Mouse (Mus musculus): ENCODE measurements around the gene Sec11a.

DNA sequence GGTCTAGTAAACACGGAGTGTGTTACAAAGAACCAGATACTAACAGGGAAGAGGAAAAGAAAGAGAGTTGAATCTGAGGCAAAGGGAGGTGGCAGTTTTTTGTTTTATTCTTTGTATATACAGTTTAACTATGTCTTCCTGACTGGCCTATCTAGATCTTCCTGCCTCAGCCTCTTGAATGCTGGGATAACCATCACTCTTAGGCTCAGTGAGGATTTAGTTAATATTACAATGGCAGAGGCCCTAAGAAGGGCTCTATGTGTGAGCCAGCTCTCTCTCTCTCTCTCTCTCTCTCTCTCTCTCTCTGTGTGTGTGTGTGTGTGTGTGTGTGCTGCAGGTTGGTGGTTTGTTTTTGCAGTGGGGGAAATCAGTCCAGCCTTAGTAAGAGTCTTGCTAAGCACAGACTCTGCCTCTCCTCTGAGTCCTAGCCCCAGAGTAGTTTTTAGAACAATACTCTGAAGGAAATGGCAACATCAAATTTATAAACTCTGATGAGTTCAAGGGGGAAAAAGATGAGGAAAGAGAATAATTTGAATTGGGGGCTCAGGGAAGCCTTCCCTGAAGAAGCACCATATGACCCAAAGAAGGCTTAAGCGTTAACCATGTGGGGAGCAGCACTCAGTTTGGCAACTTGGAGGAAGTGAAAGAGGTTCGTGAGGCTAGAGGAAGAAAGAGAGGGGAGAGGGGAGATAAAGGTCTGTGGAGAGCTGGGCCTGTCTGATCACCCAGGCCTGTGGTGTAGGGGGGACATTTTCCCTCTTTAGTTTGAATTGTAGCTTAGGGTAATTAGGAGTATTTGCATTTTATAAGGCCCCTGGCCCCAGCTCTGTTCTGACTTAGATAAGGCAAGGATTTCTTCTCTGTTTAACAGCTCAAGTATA lies 47.9 kb upstream of the Sec11a start:
- TF ChIP-seq CTCF (IDR thresholded peaks at IDR 0.05; ENCODE audit: low read depth) (no peak), EP300 (IDR thresholded peaks at IDR 0.05; ENCODE audit: low read depth) (peak; percentile 46; the same call in 1 of the 2 replicates)
